Mouse (Mus musculus) CH12.LX (cell line): ENCODE measurements around the gene Zfr2.

ENCODE experiments used
- BHLHE40 ChIP-seq: IDR thresholded peaks from 2 replicates; pipeline ENCODE4 v1.6.1; 2011; ENCODE audit warnings: mild to moderate bottlenecking, low read depth, low read length, improper control_type of control experiment
- CTCF ChIP-seq, 2 experiments: IDR thresholded peaks in 1 of 2; conservative IDR thresholded peaks in 1 of 2; 2 replicates each; pipeline ENCODE4 v1.5.1; 2011 to 2012; ENCODE audit warnings: low read depth in 2 of 2, low read length in 2 of 2, improper control_type of control experiment in 1 of 2, inconsistent platforms in 1 of 2, mild to moderate bottlenecking in 1 of 2, moderate library complexity in 1 of 2
- ELF1 ChIP-seq: IDR thresholded peaks from 2 replicates; pipeline ENCODE4 v1.6.1; 2014; ENCODE audit warnings: low read depth, mild to moderate bottlenecking, inconsistent platforms, low read length, improper control_type of control experiment
- EP300 ChIP-seq: IDR thresholded peaks from 2 replicates; pipeline ENCODE4 v1.6.1; 2011; ENCODE audit warnings: low read length, improper control_type of control experiment
- HCFC1 ChIP-seq: IDR thresholded peaks from 2 replicates; pipeline ENCODE4 v1.6.1; 2012; ENCODE audit warnings: low read depth, mild to moderate bottlenecking, inconsistent platforms, low read length, improper control_type of control experiment
- IRF4 ChIP-seq: IDR thresholded peaks from 2 replicates; pipeline ENCODE4 v1.6.1; 2014; ENCODE audit warnings: low read depth, mild to moderate bottlenecking, inconsistent platforms, low read length, improper control_type of control experiment
- MAX ChIP-seq: IDR thresholded peaks from 2 replicates; pipeline ENCODE4 v1.6.1; 2011; ENCODE audit warnings: low read length, improper control_type of control experiment
- MEF2A ChIP-seq: IDR thresholded peaks from 2 replicates; pipeline ENCODE4 v1.6.1; 2014; ENCODE audit warnings: low read depth, mild to moderate bottlenecking, inconsistent platforms, low read length, improper control_type of control experiment, borderline replicate concordance
- POLR2A ChIP-seq: IDR thresholded peaks from 2 replicates; pipeline ENCODE4 v1.6.1; 2011; ENCODE audit warnings: low read depth, mild to moderate bottlenecking, improper control_type of control experiment, low read length
- RAD21 ChIP-seq: IDR thresholded peaks from 2 replicates; pipeline ENCODE4 v1.6.1; 2011; ENCODE audit warnings: low read depth, mild to moderate bottlenecking, low read length, improper control_type of control experiment, moderate library complexity
- TBP ChIP-seq: conservative IDR thresholded peaks from 2 replicates; pipeline ENCODE4 v1.6.1; 2011; ENCODE audit warnings: low read depth, low read length, improper control_type of control experiment
- USF1 ChIP-seq: IDR thresholded peaks from 2 replicates; pipeline ENCODE4 v1.6.1; 2014; ENCODE audit warnings: low read depth, mild to moderate bottlenecking, inconsistent platforms, low read length, improper control_type of control experiment
- ZKSCAN1 ChIP-seq: IDR thresholded peaks from 2 replicates; pipeline ENCODE4 v1.6.1; 2012; ENCODE audit warnings: low read depth, inconsistent platforms, low read length, improper control_type of control experiment, borderline replicate concordance

GRCm38 (mm10) chr10:81247804-81248203 is 14.8 kb downstream of the Zfr2 start:
- TF ChIP-seq EP300 (no peak), CTCF (conservative IDR thresholded peaks at IDR 0.05 in 1 of 2, IDR thresholded peaks at IDR 0.05 in 1 of 2; ENCODE audit: low read depth in 2 of 2, low read length in 2 of 2) (no peak), USF1 (no peak), HCFC1 (no peak), ELF1 (no peak), BHLHE40 (no peak), TBP (no peak), IRF4 (no peak), RAD21 (no peak), MEF2A (no peak), MAX (no peak), ZKSCAN1 (no peak), POLR2A (no peak)
